In genomic region chr9:41705461-41705903, GRCm38 (mm10) we compare ENCODE assay signal across 12 mouse cellular contexts.
DNase-seq lines count a peak whose midpoint lies in the region; ATAC-seq and TF ChIP-seq lines count a peak whose summit lies in the region.
"Had no signal": no experiment of that assay in that cellular context is flagged by ENCODE, and none has a peak within 500 bp of the region (broad histone marks: within the 10 kb centered on the region; RNA-seq: fewer than 3 reads in every experiment).

No protein-coding gene starts in this region.

- no peak for TF ChIP-seq CTCF in midbrain, postnatal 0 days (IDR thresholded peaks at IDR 0.05)

- no peak overlapping the region for H3K27ac ChIP-seq in midbrain, postnatal 0 days (ENCODE audit: low read depth, low read length)
- H3K27ac ChIP-seq in midbrain, embryonic 11.5 days (ENCODE audit: low read depth, low read length): no peak overlapping the region
- H3K27ac ChIP-seq in hindbrain, embryonic 16.5 days (ENCODE audit: low read depth, low read length): 0 out of 2 replicates have a peak overlapping the region, but pooled peaks have one; percentile 19
- H3K27ac ChIP-seq: heart, embryonic 10.5 days had no signal

- peak; percentile 13 for DNase-seq in adrenal gland, postnatal 14 days
- DNase-seq in adrenal gland, adult 8-10 months: no peak
- peak; percentile 15 for DNase-seq in midbrain, postnatal 0 days (ENCODE audit: low spot score)
- DNase-seq in midbrain, embryonic 11.5 days (ENCODE audit: low spot score, missing footprints): no peak
- peak; percentile 2 for DNase-seq in skeletal muscle tissue, adult 2 months (ENCODE audit: low read depth, low spot score)
- DNase-seq in urinary bladder, postnatal 10 days (ENCODE audit: low spot score): no peak
- DNase-seq: B cell, adult 2 months; midbrain, embryonic 14.5 days had no signal

- WGBS in midbrain, postnatal 0 days: 60% methylated on average over 8 of the region's 8 CpGs
- 81% methylated on average over 8 of the region's 8 CpGs for WGBS in midbrain, embryonic 11.5 days
- WGBS in hindbrain, embryonic 16.5 days: 46% methylated on average over 8 of the region's 8 CpGs

- H3K9me3 ChIP-seq in midbrain, postnatal 0 days (ENCODE audit: low read length): no peaks in the 10 kb centered on the region
- no peaks in the 10 kb centered on the region for H3K9me3 ChIP-seq in midbrain, embryonic 11.5 days (ENCODE audit: control insufficient read depth, low read length)
- H3K9me3 ChIP-seq in hindbrain, embryonic 16.5 days (ENCODE audit: control insufficient read depth, low read length): no peaks in the 10 kb centered on the region
- H3K9me3 ChIP-seq: heart, embryonic 10.5 days had no signal

- no peak overlapping the region for H3K4me3 ChIP-seq in midbrain, postnatal 0 days (ENCODE audit: low read depth, low read length)
- H3K4me3 ChIP-seq in midbrain, embryonic 11.5 days (ENCODE audit: low read depth, low read length): no peak overlapping the region
- H3K4me3 ChIP-seq in hindbrain, embryonic 16.5 days (ENCODE audit: low read length): no peak overlapping the region
- H3K4me3 ChIP-seq: erythroblast, embryonic 14.5 days; heart, embryonic 10.5 days had no signal

- H3K36me3 ChIP-seq in midbrain, postnatal 0 days (ENCODE audit: insufficient read depth, low read length): no peaks in the 10 kb centered on the region
- H3K36me3 ChIP-seq in midbrain, embryonic 11.5 days (ENCODE audit: control insufficient read depth, insufficient read depth, low read length): no peaks in the 10 kb centered on the region
- no peaks in the 10 kb centered on the region for H3K36me3 ChIP-seq in hindbrain, embryonic 16.5 days (ENCODE audit: control insufficient read depth, insufficient read depth, low read length)
- H3K36me3 ChIP-seq: heart, embryonic 10.5 days had no signal

- H3K4me2 ChIP-seq in midbrain, postnatal 0 days (ENCODE audit: low read depth, low read length, poor library complexity, severe bottlenecking): no peak overlapping the region
- no peak overlapping the region for H3K4me2 ChIP-seq in midbrain, embryonic 11.5 days
- no peak overlapping the region for H3K4me2 ChIP-seq in hindbrain, embryonic 16.5 days (ENCODE audit: low read length)

- H3K4me1 ChIP-seq in midbrain, postnatal 0 days (ENCODE audit: insufficient read depth, low read length): peaks cover 4% of the 10 kb centered on the region; the same call in 1 of the 2 replicates
- H3K4me1 ChIP-seq in midbrain, embryonic 11.5 days (ENCODE audit: control insufficient read depth, insufficient read depth, low read length): peaks cover 4% of the 10 kb centered on the region; the same call in 1 of the 2 replicates
- H3K4me1 ChIP-seq in hindbrain, embryonic 16.5 days (ENCODE audit: control insufficient read depth, insufficient read depth, low read depth, low read length): peaks cover 3% of the 10 kb centered on the region; the same call in 1 of the 2 replicates

- no peaks in the 10 kb centered on the region for H3K27me3 ChIP-seq in midbrain, postnatal 0 days (ENCODE audit: insufficient read depth, low read length)
- H3K27me3 ChIP-seq in midbrain, embryonic 11.5 days (ENCODE audit: control insufficient read depth, insufficient read depth, low read length): no peaks in the 10 kb centered on the region
- no peaks in the 10 kb centered on the region for H3K27me3 ChIP-seq in hindbrain, embryonic 16.5 days (replicated peaks; ENCODE audit: control insufficient read depth, insufficient read depth, low read length)

- no peak overlapping the region for H3K9ac ChIP-seq in midbrain, postnatal 0 days (replicated peaks; ENCODE audit: low read length, poor library complexity, severe bottlenecking)
- H3K9ac ChIP-seq in midbrain, embryonic 11.5 days (ENCODE audit: low read length): no peak overlapping the region
- no peak overlapping the region for H3K9ac ChIP-seq in hindbrain, embryonic 16.5 days (ENCODE audit: low read depth, low read length)

- no peak for ATAC-seq in midbrain, postnatal 0 days (ENCODE audit: low FRiP score)
- ATAC-seq in midbrain, embryonic 11.5 days (ENCODE audit: low FRiP score): no peak
- no peak for ATAC-seq in hindbrain, embryonic 16.5 days
- ATAC-seq in activated CD4-positive, CD25-positive, alpha-beta regulatory T cell, adult 4 months: no peak

Comparison
In these comparisons a context has a peak if more than half of its experiments do, and no peak if none do; other contexts are left out.
1. DNase-seq: peak in adrenal gland, postnatal 14 days (single experiment), midbrain, postnatal 0 days (single experiment) and skeletal muscle tissue, adult 2 months (single experiment); none in adrenal gland, adult 8-10 months (single experiment), midbrain, embryonic 11.5 days (single experiment) and urinary bladder, postnatal 10 days (single experiment).